Mouse (Mus musculus): ENCODE results near the gene Dnajb14. TPM values are rescaled to one million over a fixed set of nuclear protein-coding genes. Genes with fewer than 3 reads are reported as not detected.
A peak's percentile ranks its signal among the peaks of the same experiment; 100 is the strongest.

The Dnajb14 gene
- total RNA-seq, 2 experiments from 2014 or later: 26.9 to 32.0 TPM

DNA sequence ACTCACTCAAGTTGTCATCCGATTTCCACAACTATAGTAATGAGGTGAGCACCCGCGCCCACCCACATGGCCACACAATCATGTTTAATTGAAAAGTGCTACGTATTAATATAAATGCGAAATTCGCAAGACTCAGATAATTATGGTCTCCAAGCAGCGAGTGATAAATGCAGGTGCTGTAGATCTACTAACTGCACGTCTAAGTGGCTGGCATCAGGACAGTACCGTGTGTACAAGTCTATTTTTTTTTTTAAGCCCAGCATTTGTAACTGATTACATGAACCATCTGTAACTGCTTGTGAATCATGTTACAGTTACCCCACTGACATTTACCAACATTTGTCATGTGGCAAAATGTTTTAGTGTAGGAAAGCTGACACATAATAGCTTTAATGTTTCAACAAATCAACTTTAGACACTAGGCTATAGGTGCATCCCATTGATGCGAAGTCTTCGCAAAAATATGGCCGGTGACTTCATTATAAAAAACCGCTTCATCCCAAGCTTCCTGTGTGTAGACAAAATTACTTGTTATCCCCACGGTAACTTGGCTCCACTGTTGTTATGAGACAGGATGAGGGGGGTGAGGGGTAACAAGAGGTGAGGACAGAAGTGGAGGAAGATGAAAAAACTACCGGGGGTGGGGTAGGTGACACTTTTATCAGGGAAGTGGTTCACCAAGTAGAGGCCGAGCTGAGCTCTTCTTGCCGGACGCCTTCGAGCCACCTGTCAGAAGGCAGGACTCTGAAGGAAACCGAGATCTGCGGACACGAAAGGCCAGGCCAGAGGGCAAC, 3.9 kb upstream of the Dnajb14 start:
- ATAC-seq (ENCODE audit: poor library complexity, severe bottlenecking): no peak; the same call in 1 of the 2 replicates

DNA sequence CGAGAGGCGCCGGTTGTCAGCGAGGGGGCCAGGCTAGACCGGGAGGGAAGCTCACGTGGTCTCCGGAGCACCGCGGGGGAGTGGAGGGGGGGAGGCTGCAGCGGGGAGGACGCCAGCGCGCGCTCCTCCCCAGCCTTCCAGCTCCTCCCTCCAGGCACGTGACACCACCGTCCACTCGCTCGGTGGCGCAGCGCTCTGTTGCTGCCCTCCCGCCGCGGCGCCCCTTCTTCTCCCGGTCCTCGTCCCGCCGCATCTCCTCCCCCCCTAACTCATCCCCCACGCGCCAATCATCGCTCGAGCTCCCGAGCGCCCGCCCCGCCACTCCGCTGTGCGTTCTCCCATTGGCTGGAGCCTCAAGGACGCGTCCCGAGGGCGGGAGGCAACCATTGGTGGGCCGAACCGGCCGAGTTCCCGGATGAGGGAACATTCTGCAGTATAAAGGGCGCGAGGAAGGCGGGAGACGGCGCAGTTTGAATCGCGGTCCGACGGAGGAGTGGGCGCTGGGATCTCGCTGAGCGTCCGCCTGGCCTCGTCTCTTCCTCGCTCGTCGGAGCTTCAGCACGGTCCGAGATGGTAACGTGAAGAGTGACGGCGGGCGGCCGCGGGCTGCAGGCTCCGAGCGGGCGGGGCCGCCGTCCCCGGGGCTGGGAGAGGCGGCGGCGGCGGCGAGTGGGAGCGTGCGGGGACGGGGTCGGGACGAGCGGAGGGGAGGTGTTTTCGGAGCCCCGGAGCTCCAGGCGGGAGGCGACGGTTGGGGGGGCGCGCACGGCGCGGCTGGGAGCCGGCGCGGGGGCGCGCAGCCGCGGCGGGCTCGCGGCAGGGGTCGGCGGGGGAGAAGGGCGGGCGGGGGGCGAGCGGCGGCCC, 3.1 kb upstream of the Dnajb14 start, which contains the start of gene H2afz:
Gene H2afz (plus strand): TSS at position 364 of the 864 bp plus-strand sequence.
- peak; percentile 74 for ATAC-seq (ENCODE audit: poor library complexity, severe bottlenecking)

DNA sequence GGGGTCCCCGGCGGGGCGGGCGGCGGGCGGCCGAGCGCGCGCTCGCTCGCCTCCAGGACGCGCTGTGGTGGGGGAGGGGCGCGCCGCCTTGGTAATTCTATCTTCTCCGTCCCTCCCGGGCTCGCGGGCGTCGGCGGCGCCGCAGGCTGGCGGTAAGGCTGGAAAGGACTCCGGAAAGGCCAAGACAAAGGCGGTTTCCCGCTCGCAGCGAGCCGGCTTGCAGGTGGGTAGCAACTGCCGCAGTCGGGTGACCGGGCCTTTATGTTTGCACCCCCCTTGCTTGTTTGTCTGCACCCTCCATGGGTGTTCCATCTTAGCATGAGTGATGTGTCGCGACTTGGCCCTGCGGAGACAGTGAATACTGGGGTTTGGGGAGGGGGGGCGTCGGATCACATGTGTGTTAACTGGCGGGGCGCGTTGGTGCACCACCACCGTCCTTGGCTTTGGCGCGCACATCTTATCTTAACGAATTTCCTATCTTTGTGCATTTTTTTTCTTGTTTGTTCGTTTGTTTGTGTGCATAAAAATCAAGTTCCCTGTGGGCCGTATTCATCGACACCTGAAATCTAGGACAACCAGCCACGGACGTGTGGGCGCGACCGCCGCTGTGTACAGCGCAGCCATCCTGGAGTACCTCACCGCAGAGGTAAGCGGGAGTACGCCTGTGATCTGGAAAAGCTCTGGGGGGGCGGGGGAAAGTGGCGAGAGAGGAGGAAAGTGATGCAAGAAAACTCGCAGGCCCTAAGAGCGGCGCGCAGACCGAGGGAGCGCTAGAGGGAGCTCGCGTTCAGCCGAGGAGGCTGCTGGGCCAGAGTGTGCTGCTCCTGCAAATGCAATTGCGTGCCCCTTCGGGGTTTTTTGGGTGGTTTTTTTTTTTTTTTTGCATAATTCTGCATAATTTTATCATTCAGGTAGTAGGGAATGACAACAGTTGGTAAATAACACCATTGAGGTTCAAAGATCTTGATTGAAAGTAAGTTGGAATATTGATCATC, 2.2 kb upstream of the Dnajb14 start:
- ATAC-seq (ENCODE audit: poor library complexity, severe bottlenecking): peak; percentile 43

GRCm38 (mm10) chr3:137867133-137867436, 390 bp upstream of the Dnajb14 start:
- ATAC-seq (ENCODE audit: poor library complexity, severe bottlenecking): no peak

DNA sequence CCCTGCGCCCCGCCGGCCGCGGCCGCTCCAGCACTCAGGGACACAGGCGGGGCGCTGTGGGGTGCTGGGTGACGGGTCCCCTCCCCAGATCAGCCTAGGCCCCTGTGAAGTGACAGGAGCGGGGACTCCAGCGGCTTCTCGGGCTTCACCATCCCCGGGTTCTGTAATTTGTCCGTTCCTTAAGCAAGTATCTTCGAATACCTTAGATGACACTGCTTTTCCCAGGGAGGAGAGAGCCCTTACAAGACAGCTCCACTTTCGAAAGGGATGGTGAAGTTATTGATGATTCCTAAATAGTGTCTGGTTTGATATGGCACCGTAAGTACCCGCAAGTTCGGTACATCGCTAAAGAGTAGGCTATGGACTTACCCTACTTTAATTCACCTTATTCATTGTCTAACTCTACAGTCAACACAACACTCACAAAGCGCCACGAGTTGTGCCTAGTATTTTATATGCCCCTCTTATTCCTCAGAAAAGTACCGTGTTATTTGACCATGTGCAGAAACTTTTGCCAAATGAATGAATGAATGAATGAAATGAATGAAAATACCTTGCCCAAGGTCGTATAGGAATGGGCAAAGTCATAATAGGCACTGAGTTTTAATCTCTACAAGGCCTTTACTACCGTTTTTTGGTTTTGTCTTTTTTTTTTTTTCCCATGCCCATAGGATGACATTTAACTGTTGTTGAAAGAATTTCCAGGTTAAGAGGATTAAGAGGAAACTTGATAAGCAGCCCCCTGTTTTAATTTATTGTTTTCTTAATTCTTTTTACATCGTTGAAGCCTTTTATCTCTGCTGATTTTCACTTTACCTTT, 829 bp downstream of the Dnajb14 start:
- ATAC-seq (ENCODE audit: poor library complexity, severe bottlenecking): no peak

- peak; percentile 39 for ATAC-seq (ENCODE audit: poor library complexity, severe bottlenecking)
Measured at GRCm38 (mm10) chr3:137869395-137869794, 1.9 kb downstream of the Dnajb14 start.

DNA sequence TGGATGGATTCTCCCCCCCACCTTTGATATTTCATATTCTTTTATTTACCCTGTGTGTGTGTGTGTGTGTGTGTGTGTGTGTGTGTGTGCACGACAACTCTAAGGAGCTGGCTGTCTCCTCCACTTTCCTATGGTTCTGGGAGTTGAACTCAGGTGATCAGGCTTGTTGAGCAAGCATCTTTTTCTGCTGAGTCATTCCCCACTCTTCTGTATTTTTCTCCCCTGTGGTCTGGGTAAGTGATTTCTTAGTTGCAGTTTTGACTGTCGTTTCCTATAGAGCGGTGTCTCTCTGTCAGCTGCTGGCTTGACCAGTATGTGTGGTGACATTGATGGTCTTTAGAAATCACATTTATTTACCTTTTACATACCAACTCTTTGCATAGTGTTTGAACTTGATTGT, 11.8 kb downstream of the Dnajb14 start:
- ATAC-seq (ENCODE audit: poor library complexity, severe bottlenecking): peak; percentile 85

DNA sequence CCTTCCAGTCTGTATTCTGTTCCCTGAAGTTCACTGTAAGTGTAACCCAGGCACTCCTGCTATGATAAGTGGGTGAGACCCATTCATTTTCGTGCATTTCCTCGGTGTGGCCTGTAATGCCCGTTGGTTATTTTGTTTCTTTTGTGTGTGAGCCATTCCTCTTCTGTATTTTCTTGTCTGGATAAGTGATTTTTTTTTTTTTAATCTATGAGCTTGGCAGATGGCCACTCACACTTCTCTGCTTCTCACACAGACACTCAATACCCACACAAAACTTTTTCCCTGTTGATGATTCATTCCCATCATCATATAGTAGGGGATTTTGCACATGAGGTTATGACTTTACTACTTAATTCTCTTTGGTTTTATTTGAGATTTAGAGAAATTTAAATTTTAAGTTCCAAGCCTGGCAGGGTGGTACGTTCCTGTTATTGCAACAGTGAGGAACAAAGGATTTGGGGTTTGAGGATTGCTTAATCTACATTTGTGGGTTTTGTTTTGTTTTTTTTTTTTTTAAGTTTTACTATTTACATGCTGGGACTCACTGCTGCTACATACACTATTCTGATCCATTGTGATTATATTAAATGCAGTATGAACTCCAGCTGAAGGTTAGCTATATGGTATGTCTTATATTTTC, 12.8 kb downstream of the Dnajb14 start:
- ATAC-seq (ENCODE audit: poor library complexity, severe bottlenecking): peak; percentile 65

- no peak for ATAC-seq (ENCODE audit: poor library complexity, severe bottlenecking)
Measured at GRCm38 (mm10) chr3:137881093-137881492, 13.6 kb downstream of the Dnajb14 start.

DNA sequence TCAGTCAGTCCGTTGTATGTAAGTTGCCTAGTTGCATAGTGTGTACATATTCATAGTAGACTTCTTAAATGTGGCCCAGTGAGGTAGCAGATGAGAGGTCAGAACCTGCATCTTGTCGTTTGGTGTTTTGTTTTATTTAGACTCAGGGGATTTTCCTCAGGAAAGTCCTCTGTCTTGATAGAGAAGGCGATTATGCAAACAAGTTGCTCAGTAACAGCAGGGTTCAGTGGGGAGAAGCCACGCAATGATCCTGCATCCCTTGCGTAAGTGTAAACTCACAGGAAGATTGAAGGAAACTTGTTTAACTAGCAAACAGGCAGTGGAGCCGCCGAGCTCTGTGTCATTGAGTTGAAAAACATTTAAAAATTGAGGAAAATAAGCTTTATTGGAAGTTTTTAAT, 20.5 kb downstream of the Dnajb14 start:
- ATAC-seq (ENCODE audit: poor library complexity, severe bottlenecking): no peak

- ATAC-seq (ENCODE audit: poor library complexity, severe bottlenecking): no peak
Measured at GRCm38 (mm10) chr3:137891089-137891488, 23.6 kb downstream of the Dnajb14 start.

DNA sequence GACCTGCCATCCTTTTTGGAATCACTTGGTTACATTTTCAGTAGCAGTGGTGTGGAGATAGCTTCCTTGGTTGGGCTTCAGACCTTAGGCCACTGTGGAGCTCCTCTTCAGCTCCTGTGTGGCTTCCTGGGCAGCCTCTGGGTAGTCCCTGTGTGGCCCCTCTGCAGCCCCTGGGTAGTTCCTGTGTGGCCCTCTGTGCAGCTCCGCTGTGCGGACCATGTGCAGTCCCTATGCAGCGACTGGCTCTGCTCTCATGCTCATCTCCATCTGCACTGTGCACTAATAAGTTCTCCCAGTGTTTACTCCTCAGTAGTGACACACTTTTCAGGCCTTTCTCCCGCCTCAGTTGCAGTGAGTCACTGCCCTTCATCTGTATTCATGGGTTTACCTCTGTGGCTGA, 24.6 kb downstream of the Dnajb14 start:
- ATAC-seq (ENCODE audit: poor library complexity, severe bottlenecking): no peak

GRCm38 (mm10) chr3:137893789-137894188, 26.3 kb downstream of the Dnajb14 start:
- peak; percentile 61 for ATAC-seq (ENCODE audit: poor library complexity, severe bottlenecking)

GRCm38 (mm10) chr3:137895196-137895595, 27.7 kb downstream of the Dnajb14 start:
- ATAC-seq (ENCODE audit: poor library complexity, severe bottlenecking): peak; percentile 54

DNA sequence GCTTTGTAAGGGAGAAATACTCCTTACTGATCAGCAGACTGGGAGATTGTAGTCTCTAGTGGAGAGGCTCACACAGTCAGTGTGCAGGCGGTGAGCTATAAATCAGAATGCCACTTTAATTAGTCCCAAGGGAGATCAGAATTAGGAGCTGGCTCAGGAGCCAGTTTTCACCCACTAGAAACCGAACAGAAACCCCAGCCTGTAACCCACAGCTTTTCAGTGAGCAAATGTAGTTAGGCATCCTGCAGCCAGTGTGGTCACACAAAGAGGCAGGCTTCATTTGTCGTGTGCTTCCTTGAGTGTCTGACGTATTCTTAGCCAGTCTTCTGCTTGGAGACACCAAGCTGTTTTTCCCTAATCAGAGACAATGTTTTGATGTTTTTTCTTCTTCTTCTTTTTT, 28.9 kb downstream of the Dnajb14 start:
- no peak for ATAC-seq (ENCODE audit: poor library complexity, severe bottlenecking)

DNA sequence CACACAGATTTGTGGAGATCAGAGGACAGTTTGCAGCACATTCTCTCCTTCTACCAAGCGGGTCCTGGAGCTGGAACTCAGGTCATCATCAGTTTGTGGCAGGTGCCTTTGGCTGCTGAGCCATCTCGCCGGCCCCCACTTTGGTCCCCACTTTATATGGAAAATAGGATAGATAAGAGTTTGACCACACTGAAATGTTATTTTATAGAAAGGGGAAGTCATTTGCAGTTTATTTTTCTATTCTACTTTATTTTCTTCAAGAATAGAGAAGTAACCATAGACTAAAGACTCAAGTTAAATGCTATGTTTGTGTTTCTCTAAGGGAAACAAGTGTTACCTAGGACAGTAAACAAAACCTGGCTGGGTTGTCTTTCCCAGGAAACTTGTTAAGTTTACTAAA, 29.4 kb downstream of the Dnajb14 start:
- no peak for ATAC-seq (ENCODE audit: poor library complexity, severe bottlenecking)

DNA sequence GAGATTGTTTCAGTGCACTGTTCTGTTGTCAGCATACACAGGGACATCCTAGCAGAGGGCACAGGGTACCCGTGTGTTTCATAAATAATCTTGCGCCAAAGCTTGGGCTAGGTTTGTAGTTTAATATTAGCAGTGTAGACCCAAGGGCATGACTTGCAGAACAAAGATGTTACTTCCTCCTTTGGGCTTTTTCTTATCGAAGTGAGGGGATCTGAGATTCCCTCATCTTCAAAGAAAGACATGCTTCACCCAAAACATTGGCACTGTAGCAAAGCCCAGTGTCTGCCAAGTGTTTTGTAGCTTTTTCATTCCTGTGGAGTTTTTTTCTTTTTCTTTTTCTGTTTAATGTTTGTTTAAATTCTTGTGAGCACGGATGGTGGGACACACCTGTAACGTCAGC, 30.2 kb downstream of the Dnajb14 start:
- peak; percentile 52 for ATAC-seq (ENCODE audit: poor library complexity, severe bottlenecking)

DNA sequence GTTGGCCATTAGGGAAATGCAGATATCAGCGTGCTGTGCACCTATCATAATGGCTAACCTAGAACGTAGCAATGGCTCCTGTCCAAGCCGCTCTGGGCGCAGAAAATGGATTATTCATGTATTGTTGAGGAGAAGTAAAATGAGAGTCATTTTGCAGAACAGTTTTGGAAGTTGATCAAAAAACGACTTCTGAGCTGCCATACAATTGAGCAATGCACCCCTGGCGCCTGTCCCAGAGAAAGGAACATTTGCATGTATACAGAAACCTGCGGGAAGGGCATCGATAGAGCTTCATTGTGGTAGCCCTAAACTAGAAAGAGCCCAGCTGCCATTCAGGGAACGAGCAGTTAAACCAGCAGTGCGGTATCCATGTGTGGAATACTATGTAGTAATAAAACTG, 32.7 kb downstream of the Dnajb14 start:
- ATAC-seq (ENCODE audit: poor library complexity, severe bottlenecking): no peak

- no peak for ATAC-seq (ENCODE audit: poor library complexity, severe bottlenecking)
Measured at GRCm38 (mm10) chr3:137913093-137913492, 45.6 kb downstream of the Dnajb14 start.

All from megakaryocyte, adult 5-6 weeks (primary cell).